Mouse (Mus musculus) limb, embryonic 12.5 days (tissue): Measurements from ENCODE around the gene Tnfrsf1b. TPM values are rescaled to one million over a fixed set of nuclear protein-coding genes. Genes with fewer than 3 reads are reported as not detected.

Source experiments
- ATAC-seq: fragments of 200-750 bp; cut with Nextera tagmentation; 2 replicates; pipeline ENCODE4 v1.8.0; 2017; ENCODE audit warnings: low read depth, moderate TSS enrichment; ENCODE audit not compliant: insufficient number of reproducible peaks, insufficient read depth, low FRiP score, low TSS enrichment
- H3K27ac ChIP-seq: fragments of 300-500 bp; sonication (generic); 2 replicates; pipeline ENCODE4 v1.5.1; 2016; ENCODE audit warnings: mild to moderate bottlenecking, moderate library complexity
- H3K27me3 ChIP-seq: fragments of 300-500 bp; sonication (generic); 2 replicates; pipeline ENCODE4 v1.6.1; 2016; ENCODE audit warnings: mild to moderate bottlenecking, moderate library complexity
- H3K36me3 ChIP-seq: fragments of 300-500 bp; sonication (generic); 2 replicates; pipeline ENCODE4 v1.6.1; 2016; ENCODE audit warnings: mild to moderate bottlenecking, moderate library complexity
- H3K4me1 ChIP-seq: fragments of 300-500 bp; sonication (generic); replicated peaks from 2 replicates; pipeline ENCODE4 v1.6.1; 2016
- H3K4me2 ChIP-seq: fragments of 300-500 bp; sonication (generic); 2 replicates; pipeline ENCODE4 v1.6.1; 2016; ENCODE audit warnings: mild to moderate bottlenecking, moderate library complexity
- H3K4me3 ChIP-seq: fragments of 300-500 bp; sonication (generic); replicated peaks from 2 replicates; pipeline ENCODE4 v1.5.1; 2016; ENCODE audit warnings: mild to moderate bottlenecking
- H3K9ac ChIP-seq: fragments of 300-500 bp; sonication (generic); replicated peaks from 2 replicates; pipeline ENCODE4 v1.6.1; 2016; ENCODE audit warnings: mild to moderate bottlenecking, moderate library complexity
- H3K9me3 ChIP-seq: fragments of 300-500 bp; sonication (generic); 2 replicates; pipeline ENCODE4 v1.6.1; 2016; ENCODE audit warnings: mild to moderate bottlenecking, moderate library complexity
- WGBS: fragments of 180-500 bp; shearing (Covaris S2); methylation state at CpG from one replicate; pipeline ENCODE4 v1.1.7; 2016; 5-methylcytosine and 5-hydroxymethylcytosine counted together
- polyA plus RNA-seq: library from polyadenylated mRNA; unstranded; fragments of >200 nt; fragmentation: Nextera tagmentation; extraction: Ambion mirVana; gene quantifications from 2 replicates; pipeline ENCODE4 v1.2.1, GENCODE M21; 2016

Tnfrsf1b gene
- polyA plus RNA-seq, 1 experiment from 2014 or later, result 2.1 TPM

DNA sequence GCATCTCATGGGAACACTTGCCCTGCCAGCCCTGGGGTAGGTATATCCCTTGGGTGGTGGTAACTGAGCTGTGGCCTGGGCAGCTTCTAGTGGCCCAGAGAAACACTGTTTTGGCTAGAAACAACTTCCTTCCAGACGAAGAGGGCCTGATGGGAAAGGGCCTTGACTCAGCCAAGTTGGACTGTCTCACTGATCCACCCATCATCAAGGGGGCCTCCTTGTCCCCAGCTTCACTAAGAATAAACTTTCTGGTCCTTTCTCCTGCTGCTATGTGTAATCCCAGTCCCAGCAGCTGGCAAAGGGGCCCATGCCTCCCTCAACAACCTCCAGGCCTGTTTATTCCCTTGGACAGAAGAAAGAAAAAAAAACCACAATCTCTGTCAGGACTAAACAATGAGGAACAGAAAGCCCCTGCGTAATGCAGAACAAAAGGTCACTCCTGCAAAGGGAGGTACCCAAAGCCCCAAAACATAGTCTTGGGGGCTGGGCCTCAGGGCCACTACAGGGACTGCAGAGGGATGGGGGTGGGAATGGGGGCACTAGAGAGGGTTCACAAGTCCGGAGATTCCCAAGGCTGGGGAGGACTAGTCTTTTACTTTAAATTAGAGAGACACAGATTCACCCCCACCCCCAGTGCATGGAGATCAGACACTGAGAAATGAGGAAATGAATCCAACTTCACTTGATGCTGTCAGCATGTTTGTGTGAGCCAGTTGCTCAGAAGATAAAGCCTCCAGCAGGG lies 13.0 kb downstream of the Tnfrsf1b start:
- Histone ChIP-seq H3K9me3 (no peaks in the 10 kb centered on the region), H3K4me3 (no peak overlapping the region), H3K9ac (no peak overlapping the region), H3K4me1 (peaks cover 3% of the 10 kb centered on the region), H3K27me3 (no peaks in the 10 kb centered on the region), H3K36me3 (no peaks in the 10 kb centered on the region), H3K4me2 (no peak overlapping the region), H3K27ac (no peak overlapping the region)
- WGBS, result 59% methylated on average over 3 of the region's 3 CpGs
- ATAC-seq, result no peak

DNA sequence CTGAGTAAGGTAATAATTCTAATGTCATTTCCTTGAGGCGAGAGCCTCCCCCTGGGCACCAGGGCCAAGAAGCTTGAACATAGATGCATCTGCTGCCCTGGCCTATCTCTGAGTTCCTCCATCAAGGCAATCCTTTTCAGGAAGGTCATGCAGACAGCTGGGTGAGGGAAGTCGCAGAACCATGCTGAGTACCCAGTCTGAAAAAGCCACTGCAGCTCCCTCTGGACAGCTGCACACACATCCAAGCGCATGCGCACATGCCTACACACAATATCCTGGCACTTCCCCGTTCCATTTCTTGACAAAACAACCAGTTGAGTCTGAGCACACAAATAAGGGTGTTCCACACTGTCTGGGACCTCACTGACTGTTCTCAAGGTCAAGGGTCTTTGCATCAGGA lies 14.9 kb downstream of the Tnfrsf1b start:
- Histone ChIP-seq H3K36me3 (no peaks in the 10 kb centered on the region), H3K9me3 (no peaks in the 10 kb centered on the region), H3K4me2 (no peak overlapping the region), H3K4me3 (no peak overlapping the region), H3K4me1 (no peaks in the 10 kb centered on the region; the same call in 1 of the 2 replicates), H3K9ac (no peak overlapping the region), H3K27me3 (no peaks in the 10 kb centered on the region), H3K27ac (no peak overlapping the region)
- ATAC-seq, result no peak
- 89% methylated on average over 5 of the region's 5 CpGs for WGBS

DNA sequence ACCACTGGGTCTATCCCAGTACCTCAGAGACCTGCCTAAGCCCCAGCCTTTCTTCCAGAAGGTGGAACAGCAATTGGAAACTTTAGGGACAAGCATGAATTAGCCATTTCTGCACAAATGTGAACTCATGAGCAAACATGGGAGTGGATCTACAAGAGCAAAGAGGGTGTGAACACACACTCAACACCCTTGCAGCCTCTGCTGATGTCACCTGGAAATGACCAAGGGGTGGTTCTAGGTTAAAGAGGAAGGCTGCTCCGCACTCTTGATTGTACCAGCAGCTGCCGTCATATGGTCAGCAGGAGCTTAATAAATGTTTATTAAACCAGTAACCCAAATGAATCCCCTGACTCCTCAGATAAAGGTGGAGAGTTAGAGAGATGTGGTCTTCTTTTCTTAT lies 16.0 kb downstream of the Tnfrsf1b start:
- H3K9ac ChIP-seq, result no peak overlapping the region
- no peaks in the 10 kb centered on the region; the same call in 1 of the 2 replicates for H3K4me1 ChIP-seq
- H3K9me3 ChIP-seq, result no peaks in the 10 kb centered on the region
- no peaks in the 10 kb centered on the region for H3K36me3 ChIP-seq
- ATAC-seq, result no peak
- 89% methylated on average over 2 of the region's 2 CpGs for WGBS
- H3K27me3 ChIP-seq, result no peaks in the 10 kb centered on the region
- no peak overlapping the region for H3K4me3 ChIP-seq
- no peak overlapping the region for H3K27ac ChIP-seq
- no peak overlapping the region for H3K4me2 ChIP-seq

DNA sequence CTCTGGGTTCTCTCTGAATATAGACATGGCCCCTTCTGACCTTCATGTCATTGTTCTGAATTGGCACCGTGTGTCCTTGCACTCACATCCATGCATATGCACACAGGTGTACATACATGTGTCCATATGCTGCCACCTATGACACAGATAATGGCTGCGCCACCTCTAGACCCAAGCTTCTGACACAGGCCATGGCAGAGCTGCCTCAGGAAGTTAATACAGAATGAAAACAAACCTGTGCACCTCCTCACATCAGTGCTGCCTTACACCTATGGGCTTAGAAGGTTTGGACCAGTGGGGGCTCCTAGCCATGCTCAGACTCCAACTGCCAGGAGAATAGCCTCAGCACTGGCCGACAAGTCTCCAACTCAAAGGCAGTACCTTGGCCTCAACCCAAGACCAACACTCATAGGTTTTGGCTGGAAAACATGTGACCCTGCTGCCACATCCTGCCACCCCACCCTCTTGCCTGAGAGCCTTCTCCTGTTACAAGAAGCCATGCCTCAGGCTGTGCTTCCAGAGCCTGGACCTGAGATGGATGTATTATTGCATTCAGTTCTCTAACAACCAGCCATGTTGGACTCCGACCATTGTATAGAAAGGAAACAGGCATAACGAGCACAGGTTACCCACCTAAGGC lies 17.0 kb downstream of the Tnfrsf1b start:
- Histone ChIP-seq H3K4me1 (no peaks in the 10 kb centered on the region; the same call in 1 of the 2 replicates), H3K4me3 (no peak overlapping the region), H3K9me3 (no peaks in the 10 kb centered on the region), H3K4me2 (no peak overlapping the region), H3K9ac (no peak overlapping the region), H3K27ac (no peak overlapping the region), H3K36me3 (no peaks in the 10 kb centered on the region), H3K27me3 (no peaks in the 10 kb centered on the region)
- no peak for ATAC-seq
- 89% methylated on average over 5 of the region's 5 CpGs for WGBS

DNA sequence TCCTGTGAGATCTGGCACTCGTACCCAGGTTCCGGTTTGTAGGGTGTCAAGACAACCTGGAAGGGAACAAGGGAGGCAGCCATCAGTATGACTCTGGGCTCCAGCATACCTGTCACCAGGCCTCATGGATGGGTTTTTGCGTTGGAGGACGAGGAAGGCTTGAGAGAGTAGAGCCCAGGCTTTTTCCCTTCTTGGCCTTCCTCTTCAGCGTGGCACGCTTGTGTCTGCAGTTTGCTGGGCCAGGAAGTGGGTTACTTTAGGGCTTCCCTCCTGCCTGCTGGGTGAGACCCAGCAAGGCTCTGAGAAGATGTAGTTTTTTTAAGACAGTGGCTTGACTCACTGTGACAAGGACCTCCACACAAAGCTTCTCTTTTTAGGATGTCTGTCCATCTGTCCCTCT lies 17.6 kb downstream of the Tnfrsf1b start:
- no peak for ATAC-seq
- H3K36me3 ChIP-seq, result no peaks in the 10 kb centered on the region
- WGBS, result 96% methylated on average over 6 of the region's 6 CpGs
- no peaks in the 10 kb centered on the region for H3K9me3 ChIP-seq
- H3K4me1 ChIP-seq, result no peaks in the 10 kb centered on the region; the same call in 1 of the 2 replicates
- H3K27me3 ChIP-seq, result no peaks in the 10 kb centered on the region
- no peak overlapping the region for H3K4me2 ChIP-seq
- H3K9ac ChIP-seq, result no peak overlapping the region
- no peak overlapping the region for H3K27ac ChIP-seq
- H3K4me3 ChIP-seq, result no peak overlapping the region

DNA sequence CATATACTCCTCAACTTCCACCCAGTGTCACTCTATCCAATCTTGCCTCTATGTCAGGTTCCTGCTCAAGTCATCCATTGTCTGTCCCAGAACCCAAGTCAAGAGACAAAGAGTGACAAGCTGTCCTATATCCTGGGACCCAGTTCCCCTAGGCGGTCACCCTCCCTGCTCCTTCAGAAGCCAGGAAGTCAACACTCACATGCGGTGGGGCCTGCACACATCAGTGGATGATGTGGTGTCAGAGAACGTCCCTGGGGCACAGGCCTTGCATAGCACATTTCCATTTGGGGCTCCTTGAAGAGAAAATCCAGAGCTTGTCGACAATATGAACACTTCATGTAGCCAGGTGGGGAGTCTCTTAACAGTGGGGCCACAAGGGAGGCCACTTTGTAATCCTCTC lies 22.1 kb downstream of the Tnfrsf1b start:
- no peak overlapping the region for H3K4me2 ChIP-seq
- no peaks in the 10 kb centered on the region for H3K9me3 ChIP-seq
- no peak overlapping the region for H3K27ac ChIP-seq
- no peaks in the 10 kb centered on the region for H3K27me3 ChIP-seq
- H3K4me3 ChIP-seq, result no peak overlapping the region
- no peak overlapping the region for H3K9ac ChIP-seq
- no peak for ATAC-seq
- 80% methylated on average over 4 of the region's 4 CpGs for WGBS
- H3K4me1 ChIP-seq, result peaks cover 4% of the 10 kb centered on the region; the same call in 1 of the 2 replicates
- no peaks in the 10 kb centered on the region for H3K36me3 ChIP-seq

DNA sequence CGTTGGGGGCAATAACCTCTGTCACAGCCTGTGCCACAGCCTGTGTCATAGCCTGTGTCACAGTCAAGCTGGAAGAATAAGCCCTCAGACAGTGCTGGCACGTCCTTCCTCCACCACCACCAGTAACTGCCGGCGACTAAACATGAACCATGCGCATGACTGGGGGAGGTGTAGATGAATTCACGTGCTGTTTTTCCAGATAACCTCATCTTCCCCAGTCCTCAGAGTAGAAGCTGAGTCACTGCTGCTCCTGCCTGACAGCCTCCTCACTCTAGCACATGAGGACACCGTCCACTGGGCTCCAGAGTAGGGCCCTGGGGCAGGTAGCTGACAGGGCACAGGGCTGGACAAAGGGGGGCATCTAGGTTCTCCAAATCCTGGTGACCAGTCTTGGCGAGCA lies 24.6 kb downstream of the Tnfrsf1b start:
- H3K27me3 ChIP-seq, result no peaks in the 10 kb centered on the region
- no peak for ATAC-seq
- H3K4me3 ChIP-seq, result no peak overlapping the region
- no peak overlapping the region for H3K27ac ChIP-seq
- H3K4me1 ChIP-seq, result 0 out of 2 replicates have a peak, but pooled peaks cover 4% of the 10 kb centered on the region
- 82% methylated on average over 8 of the region's 8 CpGs for WGBS
- no peaks in the 10 kb centered on the region for H3K9me3 ChIP-seq
- no peak overlapping the region for H3K4me2 ChIP-seq
- H3K9ac ChIP-seq, result no peak overlapping the region
- no peaks in the 10 kb centered on the region for H3K36me3 ChIP-seq

DNA sequence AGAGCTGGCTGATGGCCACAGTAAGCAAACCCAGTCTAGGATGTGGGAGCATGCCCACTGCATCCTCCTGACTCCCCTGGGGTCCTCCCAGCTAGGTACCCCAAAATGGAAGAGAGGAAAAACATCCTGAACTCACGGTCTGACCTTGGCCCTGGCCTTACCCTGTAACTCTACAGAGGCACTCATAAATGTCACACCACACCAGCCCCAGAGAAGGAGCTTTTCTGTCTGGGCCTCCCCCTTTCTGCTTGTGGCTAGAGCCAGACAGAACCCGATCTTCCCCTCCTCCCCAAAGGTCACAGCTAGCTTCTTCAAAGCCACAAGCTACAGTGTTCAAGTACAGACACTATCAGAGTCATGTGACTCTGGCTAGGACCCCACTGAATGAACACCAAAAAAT lies 25.3 kb downstream of the Tnfrsf1b start:
- no peak for ATAC-seq
- Histone ChIP-seq H3K27ac (no peak overlapping the region), H3K9ac (no peak overlapping the region), H3K4me1 (0 out of 2 replicates have a peak, but pooled peaks cover 4% of the 10 kb centered on the region), H3K36me3 (no peaks in the 10 kb centered on the region), H3K9me3 (no peaks in the 10 kb centered on the region), H3K4me3 (no peak overlapping the region), H3K27me3 (no peaks in the 10 kb centered on the region), H3K4me2 (no peak overlapping the region)
- 57% methylated on average over 2 of the region's 2 CpGs for WGBS

DNA sequence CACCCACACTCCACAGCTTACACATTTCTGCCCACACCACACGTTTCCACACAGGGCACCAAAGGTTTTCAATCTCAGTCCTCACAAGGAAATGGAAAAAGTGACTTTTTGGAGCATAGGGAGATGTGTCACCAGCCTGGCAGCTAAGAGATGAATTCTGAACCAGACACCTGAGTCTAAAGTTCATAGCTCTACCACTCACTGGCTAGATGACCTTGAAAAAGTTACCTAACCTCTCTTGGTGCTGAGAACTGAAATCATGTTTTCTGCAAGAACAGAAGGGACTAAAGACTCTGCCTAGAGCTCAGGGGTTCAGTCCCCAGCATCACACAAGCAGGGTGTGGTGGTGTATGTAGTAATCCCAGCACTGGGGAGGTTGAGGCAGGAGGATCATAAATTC lies 26.7 kb downstream of the Tnfrsf1b start:
- H3K4me1 ChIP-seq, result peaks cover 4% of the 10 kb centered on the region; the same call in 1 of the 2 replicates
- no peaks in the 10 kb centered on the region for H3K27me3 ChIP-seq
- H3K9ac ChIP-seq, result no peak overlapping the region
- no peak overlapping the region for H3K27ac ChIP-seq
- no peaks in the 10 kb centered on the region for H3K9me3 ChIP-seq
- WGBS, result 74% methylated on average over 1 of the region's 1 CpGs
- no peak overlapping the region for H3K4me2 ChIP-seq
- no peak for ATAC-seq
- no peak overlapping the region for H3K4me3 ChIP-seq
- H3K36me3 ChIP-seq, result no peaks in the 10 kb centered on the region

DNA sequence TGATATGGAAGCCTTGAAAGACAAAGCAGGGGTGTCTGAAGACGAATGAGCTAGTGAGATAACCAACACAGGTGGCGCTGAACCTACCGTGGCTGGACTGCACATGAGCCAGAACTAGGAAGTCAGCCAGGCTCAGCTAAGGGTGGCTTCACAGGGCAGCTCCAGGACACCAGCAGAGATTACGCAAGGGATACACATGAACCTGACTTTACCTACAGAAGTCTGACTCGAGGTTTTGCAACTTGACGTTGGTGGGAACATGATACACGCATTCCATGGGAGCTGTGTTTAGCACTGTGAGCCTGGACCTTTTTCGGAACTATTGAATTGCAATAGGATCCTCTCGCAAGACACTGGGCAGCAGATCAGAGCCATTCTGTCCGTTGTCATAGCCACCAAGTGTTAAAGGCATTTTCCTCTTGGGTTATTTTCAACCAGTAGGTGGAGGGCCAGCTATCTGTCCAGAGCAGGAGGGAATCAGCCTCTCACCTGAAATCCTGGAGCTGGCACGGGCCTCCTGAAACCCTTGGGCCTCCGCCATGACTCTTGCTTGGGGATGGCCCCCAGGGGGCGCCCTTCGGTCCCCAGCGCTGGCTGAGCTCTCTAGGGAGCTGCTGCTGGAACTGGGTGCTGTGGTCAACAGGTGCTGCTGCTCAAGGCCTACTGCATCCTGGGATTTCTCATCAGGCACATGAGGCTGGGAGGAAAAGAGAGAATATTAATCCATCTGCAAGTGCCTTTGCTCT lies 27.3 kb downstream of the Tnfrsf1b start:
- Histone ChIP-seq H3K27ac (no peak overlapping the region), H3K27me3 (no peaks in the 10 kb centered on the region), H3K36me3 (no peaks in the 10 kb centered on the region), H3K4me1 (peaks cover 4% of the 10 kb centered on the region; the same call in 1 of the 2 replicates), H3K4me3 (no peak overlapping the region), H3K4me2 (no peak overlapping the region), H3K9me3 (no peaks in the 10 kb centered on the region), H3K9ac (no peak overlapping the region)
- no peak for ATAC-seq
- WGBS, result 62% methylated on average over 15 of the region's 15 CpGs

DNA sequence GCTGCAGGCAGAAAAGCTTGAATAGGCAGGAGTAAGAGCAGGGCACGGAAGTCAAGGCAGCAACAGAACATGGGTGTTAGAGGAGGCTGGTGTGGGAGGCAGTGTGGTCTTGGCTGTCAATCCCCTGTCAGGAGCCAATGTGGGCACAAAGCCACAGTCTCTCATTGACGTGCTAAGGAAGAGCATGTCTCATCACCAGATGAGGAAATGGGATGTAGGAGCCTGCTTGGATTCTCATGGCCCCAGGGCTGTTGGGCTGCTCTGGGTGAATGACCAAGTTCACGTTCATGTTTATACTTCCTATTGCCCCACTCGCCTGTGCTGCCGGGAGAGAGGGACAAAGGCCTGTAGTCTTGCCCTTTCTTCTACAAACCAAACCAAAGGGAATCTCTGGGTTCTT lies 28.8 kb downstream of the Tnfrsf1b start:
- H3K36me3 ChIP-seq, result no peaks in the 10 kb centered on the region
- ATAC-seq, result no peak
- H3K27ac ChIP-seq, result no peak overlapping the region
- no peak overlapping the region for H3K4me3 ChIP-seq
- peaks cover 4% of the 10 kb centered on the region; the same call in 1 of the 2 replicates for H3K4me1 ChIP-seq
- H3K4me2 ChIP-seq, result no peak overlapping the region
- WGBS, result 90% methylated on average over 5 of the region's 5 CpGs
- no peaks in the 10 kb centered on the region for H3K27me3 ChIP-seq
- no peaks in the 10 kb centered on the region for H3K9me3 ChIP-seq
- H3K9ac ChIP-seq, result no peak overlapping the region
